Mouse (Mus musculus) kidney, postnatal 0 days (tissue): ENCODE measurements around the gene Anks1b. TPM values are rescaled to one million over a fixed set of nuclear protein-coding genes. Genes with fewer than 3 reads are reported as not detected.

Source experiments
- ATAC-seq: fragments of 200-750 bp; cut with Nextera tagmentation; replicated peaks from 2 replicates; pipeline ENCODE4 v1.8.0; 2017; ENCODE audit warnings: low read depth, moderate number of reproducible peaks, moderate TSS enrichment, moderate library complexity; ENCODE audit not compliant: low FRiP score
- DNase-seq: peaks from one replicate; pipeline ENCODE4 v3.0.0-alpha.2; 2016; ENCODE audit warnings: low spot score
- H3K27ac ChIP-seq: fragments of 300-500 bp; sonication (generic); 2 replicates; pipeline ENCODE4 v1.5.1; 2014; ENCODE audit warnings: mild to moderate bottlenecking
- H3K27me3 ChIP-seq: fragments of 300-500 bp; sonication (generic); 2 replicates; pipeline ENCODE4 v1.6.1; 2014; ENCODE audit warnings: low read length, mixed read lengths; ENCODE audit not compliant: insufficient read depth
- H3K36me3 ChIP-seq: fragments of 300-500 bp; sonication (generic); 2 replicates; pipeline ENCODE4 v1.6.1; 2014; ENCODE audit warnings: low read length, mixed read lengths; ENCODE audit not compliant: insufficient read depth
- H3K4me1 ChIP-seq: fragments of 300-500 bp; sonication (generic); replicated peaks from 2 replicates; pipeline ENCODE4 v1.6.1; 2014; ENCODE audit warnings: antibody characterized with exemption, low read length, mixed read lengths; ENCODE audit not compliant: insufficient read depth
- H3K4me2 ChIP-seq: fragments of 300-500 bp; sonication (generic); 2 replicates; pipeline ENCODE4 v1.6.1; 2014; ENCODE audit warnings: mild to moderate bottlenecking, low read length, moderate library complexity, mixed read lengths
- H3K4me3 ChIP-seq: fragments of 300-500 bp; sonication (generic); replicated peaks from 2 replicates; pipeline ENCODE4 v1.5.1; 2014; ENCODE audit warnings: low read depth, low read length
- H3K9ac ChIP-seq: fragments of 300-500 bp; sonication (generic); 2 replicates; pipeline ENCODE4 v1.6.1; 2014; ENCODE audit warnings: low read depth, low read length
- H3K9me3 ChIP-seq: fragments of 300-500 bp; sonication (generic); replicated peaks from 2 replicates; pipeline ENCODE4 v1.6.1; 2016; ENCODE audit warnings: low read length, inconsistent platforms, mixed read lengths
- CTCF ChIP-seq: IDR thresholded peaks from 2 replicates; pipeline ENCODE4 v1.5.1; 2016; ENCODE audit warnings: antibody characterized with exemption, low read depth, mild to moderate bottlenecking, moderate library complexity
- WGBS: fragments of 180-500 bp; shearing (Covaris S2); extraction: QIAGEN DNeasy Blood & Tissue Kit; methylation state at CpG from one replicate; pipeline ENCODE4 v1.1.7; 2014; 5-methylcytosine and 5-hydroxymethylcytosine counted together
- polyA plus RNA-seq: library from polyadenylated mRNA; unstranded; fragments of >200 nt; fragmentation: Nextera tagmentation; extraction: Ambion mirVana; gene quantifications from 2 replicates; pipeline ENCODE4 v1.2.1, GENCODE M21; 2015

The Anks1b gene
- polyA plus RNA-seq, 1 experiment from 2014 or later = 3.1 TPM

- Histone ChIP-seq H3K9me3 (no peaks in the 10 kb centered on the region), H3K27ac (no peak overlapping the region), H3K9ac (no peak overlapping the region), H3K4me1 (no peaks in the 10 kb centered on the region), H3K4me2 (no peak overlapping the region), H3K36me3 (no peaks in the 10 kb centered on the region), H3K27me3 (no peaks in the 10 kb centered on the region), H3K4me3 (no peak overlapping the region)
- 71% methylated on average over 3 of the region's 3 CpGs for WGBS
- no peak for ATAC-seq
- peak; percentile 60 for TF ChIP-seq CTCF
- peak; percentile 15 for DNase-seq
Observed at GRCm38 (mm10) chr10:90235273-90235672, 362.0 kb downstream of the Anks1b start.

GRCm38 (mm10) chr10:90237290-90237689, 364.0 kb downstream of the Anks1b start:
- no peak for TF ChIP-seq CTCF
- WGBS = 67% methylated on average over 3 of the region's 3 CpGs
- DNase-seq (no peak), ATAC-seq (no peak)
- Histone ChIP-seq H3K27ac (no peak overlapping the region), H3K4me1 (no peaks in the 10 kb centered on the region), H3K9me3 (no peaks in the 10 kb centered on the region), H3K4me3 (no peak overlapping the region), H3K9ac (no peak overlapping the region), H3K27me3 (no peaks in the 10 kb centered on the region), H3K36me3 (no peaks in the 10 kb centered on the region), H3K4me2 (no peak overlapping the region)

GRCm38 (mm10) chr10:90258944-90259714, 385.8 kb downstream of the Anks1b start:
- no peak overlapping the region for H3K4me2 ChIP-seq
- no peaks in the 10 kb centered on the region for H3K4me1 ChIP-seq
- H3K9me3 ChIP-seq = no peaks in the 10 kb centered on the region
- no peak for TF ChIP-seq CTCF
- H3K27me3 ChIP-seq = no peaks in the 10 kb centered on the region
- H3K36me3 ChIP-seq = no peaks in the 10 kb centered on the region
- ATAC-seq (no peak), DNase-seq (no peak)
- H3K27ac ChIP-seq = no peak overlapping the region
- H3K4me3 ChIP-seq = no peak overlapping the region
- no peak overlapping the region for H3K9ac ChIP-seq
- WGBS = 45% methylated on average over 3 of the region's 3 CpGs

- no peaks in the 10 kb centered on the region for H3K36me3 ChIP-seq
- no peaks in the 10 kb centered on the region for H3K4me1 ChIP-seq
- DNase-seq = no peak
- no peaks in the 10 kb centered on the region for H3K9me3 ChIP-seq
- H3K27ac ChIP-seq = no peak overlapping the region
- no peak overlapping the region for H3K9ac ChIP-seq
- no peak for ATAC-seq
- no peak overlapping the region for H3K4me3 ChIP-seq
- no peak for TF ChIP-seq CTCF
- WGBS = 90% methylated on average over 1 of the region's 1 CpGs
- H3K27me3 ChIP-seq = no peaks in the 10 kb centered on the region
- no peak overlapping the region for H3K4me2 ChIP-seq
Observed at GRCm38 (mm10) chr10:90271321-90271720, 398.0 kb downstream of the Anks1b start.

GRCm38 (mm10) chr10:90273311-90273710, 400.0 kb downstream of the Anks1b start:
- WGBS = 71% methylated on average over 2 of the region's 2 CpGs
- ATAC-seq = no peak
- Histone ChIP-seq H3K4me1 (no peaks in the 10 kb centered on the region), H3K27me3 (no peaks in the 10 kb centered on the region), H3K36me3 (no peaks in the 10 kb centered on the region), H3K9ac (no peak overlapping the region), H3K9me3 (no peaks in the 10 kb centered on the region), H3K4me3 (no peak overlapping the region), H3K27ac (no peak overlapping the region), H3K4me2 (no peak overlapping the region)
- TF ChIP-seq CTCF = no peak
- peak; percentile 27 for DNase-seq

- H3K4me2 ChIP-seq = no peak overlapping the region
- 19% methylated on average over 1 of the region's 1 CpGs for WGBS
- H3K4me3 ChIP-seq = no peak overlapping the region
- H3K27me3 ChIP-seq = no peaks in the 10 kb centered on the region
- no peak overlapping the region for H3K27ac ChIP-seq
- DNase-seq = peak; percentile 29
- no peaks in the 10 kb centered on the region for H3K9me3 ChIP-seq
- ATAC-seq = peak; percentile 21; the same call in 1 of the 2 replicates
- no peaks in the 10 kb centered on the region for H3K4me1 ChIP-seq
- TF ChIP-seq CTCF = no peak
- no peak overlapping the region for H3K9ac ChIP-seq
- no peaks in the 10 kb centered on the region for H3K36me3 ChIP-seq
Observed at GRCm38 (mm10) chr10:90286589-90286988, 413.3 kb downstream of the Anks1b start.
